33 mouse cellular contexts compared by ENCODE assay signal in genomic region chr6:136848971-136849370, GRCm38 (mm10). TPM values are rescaled to one million over a fixed set of nuclear protein-coding genes. Genes with fewer than 3 reads are reported as not detected.
DNase-seq lines count a peak whose midpoint lies in the region; ATAC-seq and TF ChIP-seq lines count a peak whose summit lies in the region.
"Had no signal": no experiment of that assay in that cellular context is flagged by ENCODE, and none has a peak within 500 bp of the region (broad histone marks: within the 10 kb centered on the region; RNA-seq: fewer than 3 reads in every experiment).

No protein-coding gene starts in this region.

- 78% methylated on average over 5 of the region's 5 CpGs for WGBS in liver, embryonic 11.5 days
- 73% methylated on average over 5 of the region's 5 CpGs for WGBS in liver, embryonic 12.5 days (ENCODE audit: insufficient replicate concordance)
- 87% methylated on average over 5 of the region's 5 CpGs for WGBS in liver, postnatal 0 days (ENCODE audit: insufficient replicate concordance)

- no peak for TF ChIP-seq EP300 in liver, postnatal 0 days (IDR thresholded peaks at IDR 0.05; ENCODE audit: low read depth)

- peak overlapping the region; percentile 64; the same call in 1 of the 2 replicates for H3K27ac ChIP-seq in liver, embryonic 11.5 days (ENCODE audit: low read depth, low read length)
- H3K27ac ChIP-seq in liver, embryonic 12.5 days = peak overlapping the region; percentile 80
- H3K27ac ChIP-seq in liver, postnatal 0 days (ENCODE audit: low read depth) = 0 out of 2 replicates have a peak overlapping the region, but pooled peaks have one; percentile 36
- H3K27ac ChIP-seq: embryonic facial prominence, embryonic 10.5 days; embryonic facial prominence, embryonic 15.5 days; forebrain, embryonic 12.5 days; heart, embryonic 10.5 days; heart, embryonic 15.5 days; left cerebral cortex, adult 2 months; limb, embryonic 12.5 days; macrophage; midbrain, embryonic 10.5 days had no signal

- no peak for ATAC-seq in liver, embryonic 11.5 days (replicated peaks; ENCODE audit: low FRiP score)
- no peak for ATAC-seq in liver, embryonic 12.5 days
- no peak for ATAC-seq in liver, postnatal 0 days
- ATAC-seq: CD4-positive, CD25-positive, alpha-beta regulatory T cell, adult 4 months; forebrain, postnatal 0 days; hindbrain, embryonic 16.5 days; intestine, embryonic 16.5 days; lung, postnatal 0 days; midbrain, embryonic 16.5 days had no signal

- H3K9ac ChIP-seq in liver, embryonic 11.5 days (ENCODE audit: low read depth, low read length) = peak overlapping the region; percentile 26; the same call in 1 of the 2 replicates
- H3K9ac ChIP-seq in liver, embryonic 12.5 days = peak overlapping the region; percentile 49; the same call in 1 of the 2 replicates
- no peak overlapping the region for H3K9ac ChIP-seq in liver, postnatal 0 days (replicated peaks)
- H3K9ac ChIP-seq: embryonic facial prominence, embryonic 15.5 days; forebrain, embryonic 12.5 days; forebrain, postnatal 0 days; heart, embryonic 15.5 days; limb, embryonic 12.5 days had no signal

- H3K4me2 ChIP-seq in liver, embryonic 11.5 days = peak overlapping the region; percentile 35; the same call in 1 of the 2 replicates
- H3K4me2 ChIP-seq in liver, embryonic 12.5 days = peak overlapping the region; percentile 51
- H3K4me2 ChIP-seq in liver, postnatal 0 days (ENCODE audit: low read depth, low read length) = no peak overlapping the region
- H3K4me2 ChIP-seq: embryonic facial prominence, embryonic 15.5 days; forebrain, embryonic 12.5 days; heart, embryonic 15.5 days; limb, embryonic 12.5 days had no signal

- H3K36me3 ChIP-seq in liver, embryonic 11.5 days (ENCODE audit: control insufficient read depth, insufficient read depth, low read length) = no peaks in the 10 kb centered on the region; the same call in 1 of the 2 replicates
- H3K36me3 ChIP-seq in liver, embryonic 12.5 days = peaks cover 79% of the 10 kb centered on the region
- peaks cover 28% of the 10 kb centered on the region for H3K36me3 ChIP-seq in liver, postnatal 0 days (replicated peaks; ENCODE audit: insufficient read depth, low read length)
- H3K36me3 ChIP-seq: embryonic facial prominence, embryonic 10.5 days; embryonic facial prominence, embryonic 15.5 days; forebrain, embryonic 12.5 days; heart, embryonic 15.5 days; limb, embryonic 12.5 days; midbrain, embryonic 10.5 days had no signal

- DNase-seq in liver, embryonic 11.5 days (ENCODE audit: low spot score) = no peak
- no peak for DNase-seq in liver
- DNase-seq in liver, postnatal 0 days = no peak
- no peak for DNase-seq in gastrocnemius, postnatal 25 days
- no peak for DNase-seq in right cerebral cortex, postnatal 14 days
- DNase-seq in layer of hippocampus, postnatal 25 days (ENCODE audit: extremely low spot score in 1 of 2, low spot score in 1 of 2) = no peak
- DNase-seq: adrenal gland, adult 8-10 months; cerebellum, adult 8-10 months; cerebellum, postnatal 25 days; forebrain, postnatal 0 days; kidney, adult 9 months; kidney, postnatal 14 days; lung, adult 18-20 months; right cerebral cortex, adult 18-20 months had no signal

- no peak overlapping the region for H3K4me3 ChIP-seq in liver, embryonic 11.5 days (ENCODE audit: low read depth, low read length)
- H3K4me3 ChIP-seq in liver, embryonic 12.5 days = peak overlapping the region; percentile 11; the same call in 1 of the 2 replicates
- no peak overlapping the region for H3K4me3 ChIP-seq in liver, postnatal 0 days (ENCODE audit: low read depth, low read length)
- H3K4me3 ChIP-seq: embryonic facial prominence, embryonic 10.5 days; embryonic facial prominence, embryonic 15.5 days; forebrain, embryonic 12.5 days; heart, embryonic 10.5 days; heart, embryonic 15.5 days; left cerebral cortex, adult 2 months; limb, embryonic 12.5 days; midbrain, embryonic 10.5 days had no signal

- TF ChIP-seq CTCF in liver, postnatal 0 days (IDR thresholded peaks at IDR 0.05; ENCODE audit: low read depth) = no peak

- H3K4me1 ChIP-seq in liver, embryonic 11.5 days (replicated peaks; ENCODE audit: control insufficient read depth, insufficient read depth, low read length) = peaks cover 20% of the 10 kb centered on the region
- H3K4me1 ChIP-seq in liver, embryonic 12.5 days = peaks cover 71% of the 10 kb centered on the region
- H3K4me1 ChIP-seq in liver, postnatal 0 days (ENCODE audit: insufficient read depth) = peaks cover 21% of the 10 kb centered on the region

- H3K27me3 ChIP-seq in liver, embryonic 11.5 days (replicated peaks; ENCODE audit: control insufficient read depth, insufficient read depth, low read length) = no peaks in the 10 kb centered on the region
- H3K27me3 ChIP-seq in liver, embryonic 12.5 days (replicated peaks) = no peaks in the 10 kb centered on the region
- no peaks in the 10 kb centered on the region for H3K27me3 ChIP-seq in liver, postnatal 0 days (ENCODE audit: insufficient read depth, low read length)
- H3K27me3 ChIP-seq: embryonic facial prominence, embryonic 15.5 days; forebrain, embryonic 12.5 days; heart, embryonic 15.5 days; limb, embryonic 12.5 days had no signal

- H3K9me3 ChIP-seq in liver, embryonic 11.5 days (ENCODE audit: control insufficient read depth, low read length) = no peaks in the 10 kb centered on the region
- no peaks in the 10 kb centered on the region for H3K9me3 ChIP-seq in liver, embryonic 12.5 days (replicated peaks)
- no peaks in the 10 kb centered on the region for H3K9me3 ChIP-seq in liver, postnatal 0 days (ENCODE audit: low read length)
- H3K9me3 ChIP-seq: embryonic facial prominence, embryonic 10.5 days; embryonic facial prominence, embryonic 15.5 days; forebrain, embryonic 12.5 days; heart, embryonic 10.5 days; heart, embryonic 15.5 days; limb, embryonic 12.5 days; midbrain, embryonic 10.5 days had no signal

RNA-seq across cellular contexts. Expression of gene Art4, which starts 8.6 kb away (rescaled TPM):
- 8.7 and 11.1 TPM in 2 replicates for polyA plus RNA-seq in liver, embryonic 11.5 days (2014; fragmentation: Nextera tagmentation; extraction: Ambion mirVana)
- 26.3 and 27.0 TPM in 2 replicates for polyA plus RNA-seq in liver, embryonic 12.5 days (2016; fragmentation: Nextera tagmentation; extraction: Ambion mirVana)
- polyA plus RNA-seq in liver, postnatal 0 days (2015; fragmentation: Nextera tagmentation; extraction: Ambion mirVana) = 10.6 and 11.1 TPM in 2 replicates
- total RNA-seq in gastrocnemius, postnatal 25 days (2021) = under 1 TPM; 0.18 to 0.54 TPM
- total RNA-seq in layer of hippocampus, postnatal 25 days (2021) = not detected
- total RNA-seq: forebrain, postnatal 0 days; layer of hippocampus, adult 18-20 months; left cerebral cortex, adult 2 months had no signal
- polyA plus RNA-seq: macrophage had no signal

RNA-seq across cellular contexts. Expression of gene Smco3, which starts 13.7 kb away (rescaled TPM):
- not detected in 2 replicates for polyA plus RNA-seq in liver, embryonic 11.5 days (2014; fragmentation: Nextera tagmentation; extraction: Ambion mirVana)
- polyA plus RNA-seq in liver, embryonic 12.5 days (2016; fragmentation: Nextera tagmentation; extraction: Ambion mirVana) = not detected in 2 replicates
- not detected in 2 replicates for polyA plus RNA-seq in liver, postnatal 0 days (2015; fragmentation: Nextera tagmentation; extraction: Ambion mirVana)
- under 1 TPM; 0.24 to 0.26 TPM for total RNA-seq in gastrocnemius, postnatal 25 days (2021)
- total RNA-seq in layer of hippocampus, postnatal 25 days (2021) = 10 to 100 TPM in 1 of 2 experiments, 1 to 10 TPM in 1; 5.2 to 10.5 TPM
- total RNA-seq: heart, postnatal 25 days had no signal
- polyA plus RNA-seq: CD4-positive, CD25-positive, alpha-beta regulatory T cell, adult 4 months; embryonic facial prominence, embryonic 10.5 days; heart, embryonic 10.5 days; heart, embryonic 15.5 days; hindbrain, embryonic 11.5 days; limb, embryonic 12.5 days; midbrain, embryonic 10.5 days had no signal

RNA-seq across cellular contexts. Expression of gene Wbp11, which starts 20.9 kb away (rescaled TPM):
- polyA plus RNA-seq in liver, embryonic 11.5 days (2014; fragmentation: Nextera tagmentation; extraction: Ambion mirVana) = 165 and 168 TPM in 2 replicates
- polyA plus RNA-seq in liver, embryonic 12.5 days (2016; fragmentation: Nextera tagmentation; extraction: Ambion mirVana) = 95.0 and 97.3 TPM in 2 replicates
- polyA plus RNA-seq in liver, postnatal 0 days (2015; fragmentation: Nextera tagmentation; extraction: Ambion mirVana) = 32.8 and 33.8 TPM in 2 replicates
- 10 to 100 TPM; 48.1 to 49.0 TPM for total RNA-seq in gastrocnemius, postnatal 25 days (2021)
- total RNA-seq in layer of hippocampus, postnatal 25 days (2021) = 100 to 1,000 TPM; 138 to 141 TPM

RNA-seq across cellular contexts. Expression of gene BC049715, which starts 21.5 kb away (rescaled TPM):
- 2.3 and 2.6 TPM in 2 replicates for polyA plus RNA-seq in liver, embryonic 11.5 days (2014; fragmentation: Nextera tagmentation; extraction: Ambion mirVana)
- 1.2 and 1.3 TPM in 2 replicates for polyA plus RNA-seq in liver, embryonic 12.5 days (2016; fragmentation: Nextera tagmentation; extraction: Ambion mirVana)
- polyA plus RNA-seq in liver, postnatal 0 days (2015; fragmentation: Nextera tagmentation; extraction: Ambion mirVana) = 0.44 and 0.99 TPM in 2 replicates
- total RNA-seq in gastrocnemius, postnatal 25 days (2021) = not detected
- 1 to 10 TPM; 2.0 to 3.0 TPM for total RNA-seq in layer of hippocampus, postnatal 25 days (2021)

RNA-seq across cellular contexts. Expression of gene Mgp, which starts 26.7 kb away (rescaled TPM):
- 7.7 and 8.2 TPM in 2 replicates for polyA plus RNA-seq in liver, embryonic 11.5 days (2014; fragmentation: Nextera tagmentation; extraction: Ambion mirVana)
- 4.3 and 7.4 TPM in 2 replicates for polyA plus RNA-seq in liver, embryonic 12.5 days (2016; fragmentation: Nextera tagmentation; extraction: Ambion mirVana)
- polyA plus RNA-seq in liver, postnatal 0 days (2015; fragmentation: Nextera tagmentation; extraction: Ambion mirVana) = 4.5 and 6.2 TPM in 2 replicates
- 100 to 1,000 TPM; 102 to 127 TPM for total RNA-seq in gastrocnemius, postnatal 25 days (2021)
- 10 to 100 TPM; 18.6 to 25.4 TPM for total RNA-seq in layer of hippocampus, postnatal 25 days (2021)
- total RNA-seq: neutrophil, adult 5-6 weeks had no signal
- polyA plus RNA-seq: CD4-positive, CD25-positive, alpha-beta regulatory T cell, adult 4 months; macrophage had no signal
